Mouse (Mus musculus): ENCODE measurements around the gene Adprhl1. TPM values are rescaled to one million over a fixed set of nuclear protein-coding genes. Genes with fewer than 3 reads are reported as not detected.
A peak's percentile ranks its signal among the peaks of the same experiment; 100 is the strongest.

The Adprhl1 gene
- polyA plus RNA-seq (2017; shearing (Covaris generic)): not detected

GRCm38 (mm10) chr8:13254019-13254418 lies at the start of gene Adprhl1:
Gene Adprhl1 (minus strand): TSS chr8:13254162.
- peak; percentile 52 for ATAC-seq

GRCm38 (mm10) chr8:13301036-13301435 lies 47.1 kb upstream of the Adprhl1 start:
- no peak for ATAC-seq

- no peak for ATAC-seq
Measured at GRCm38 (mm10) chr8:13299571-13299970, 45.6 kb upstream of the Adprhl1 start.

- ATAC-seq: peak; percentile 81
Measured at GRCm38 (mm10) chr8:13293677-13294470, 39.9 kb upstream of the Adprhl1 start.

- ATAC-seq: peak; percentile 18
Measured at GRCm38 (mm10) chr8:13292364-13292763, 38.4 kb upstream of the Adprhl1 start.

- no peak for ATAC-seq
Measured at GRCm38 (mm10) chr8:13288646-13289045, 34.7 kb upstream of the Adprhl1 start.

GRCm38 (mm10) chr8:13287692-13288623 lies 34.0 kb upstream of the Adprhl1 start, which contains the start of the genes Dcun1d2 and Tmco3:
Gene Dcun1d2 (minus strand): TSS chr8:13288131.
Gene Tmco3 (plus strand): TSS chr8:13288190.
- ATAC-seq: peak; percentile 79

- ATAC-seq: peak; percentile 70
Measured at GRCm38 (mm10) chr8:13287304-13287691, 33.3 kb upstream of the Adprhl1 start.

GRCm38 (mm10) chr8:13283200-13283599 lies 29.2 kb upstream of the Adprhl1 start:
- ATAC-seq: no peak

- ATAC-seq: no peak
Measured at GRCm38 (mm10) chr8:13276941-13277447, 23.0 kb upstream of the Adprhl1 start.

GRCm38 (mm10) chr8:13272834-13273233 lies 18.9 kb upstream of the Adprhl1 start:
- ATAC-seq: no peak

GRCm38 (mm10) chr8:13267566-13267965 lies 13.6 kb upstream of the Adprhl1 start:
- no peak for ATAC-seq

- peak; percentile 69 for ATAC-seq
Measured at GRCm38 (mm10) chr8:13263376-13263775, 9.4 kb upstream of the Adprhl1 start.

GRCm38 (mm10) chr8:13253413-13253812 lies 549 bp downstream of the Adprhl1 start:
- ATAC-seq: no peak

GRCm38 (mm10) chr8:13252837-13253236 lies 1.1 kb downstream of the Adprhl1 start:
- no peak for ATAC-seq

GRCm38 (mm10) chr8:13244343-13244880 lies 9.6 kb downstream of the Adprhl1 start:
- ATAC-seq: no peak

GRCm38 (mm10) chr8:13242985-13243870 lies 10.7 kb downstream of the Adprhl1 start:
- no peak for ATAC-seq

GRCm38 (mm10) chr8:13240691-13241090 lies 13.3 kb downstream of the Adprhl1 start:
- ATAC-seq: no peak

- no peak for ATAC-seq
Measured at GRCm38 (mm10) chr8:13240055-13240454, 13.9 kb downstream of the Adprhl1 start.

- ATAC-seq: no peak
Measured at GRCm38 (mm10) chr8:13234803-13235202, 19.2 kb downstream of the Adprhl1 start.

- ATAC-seq: no peak
Measured at GRCm38 (mm10) chr8:13230471-13230870, 23.5 kb downstream of the Adprhl1 start.

- ATAC-seq: no peak
Measured at GRCm38 (mm10) chr8:13229802-13230201, 24.2 kb downstream of the Adprhl1 start.
